Mouse (Mus musculus): ENCODE results near the gene Mapk8ip1. TPM values are rescaled to one million over a fixed set of nuclear protein-coding genes. Genes with fewer than 3 reads are reported as not detected.
"Not testable (repeated sequence)": the region's sequence is repeated elsewhere in the genome, so short reads cannot be mapped to it uniquely, and the experiment has no call there.

The Mapk8ip1 gene
- polyA plus RNA-seq, 1 experiment from 2014 or later, result 11.3 TPM

DNA sequence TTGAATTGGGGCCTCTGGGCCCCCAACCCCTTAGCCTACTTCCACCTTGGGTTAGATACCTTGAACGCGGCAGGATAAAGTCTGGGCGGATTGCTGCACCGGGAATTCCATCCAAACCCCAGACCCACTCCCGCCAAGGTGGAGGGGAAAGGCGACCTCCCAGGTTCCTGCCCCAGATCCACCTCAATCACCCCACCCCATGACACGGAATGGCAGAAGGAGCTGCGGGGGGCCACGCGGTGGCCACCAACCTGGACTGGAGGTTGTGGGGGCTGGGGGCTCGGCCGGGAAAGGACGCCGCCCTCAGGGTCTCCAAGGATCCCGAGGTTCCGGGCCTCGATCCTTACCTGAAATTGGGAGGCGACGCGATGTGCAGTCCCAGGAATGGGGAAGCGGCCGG lies 381 bp downstream of the Mapk8ip1 start:
- WGBS, result 5% methylated on average over 19 of the region's 22 CpGs
- peaks cover 8% of the 10 kb centered on the region for H3K36me3 ChIP-seq (ENCODE audit: control insufficient read depth, insufficient read depth, low read length)
- H3K27ac ChIP-seq (ENCODE audit: low read length), result no peak overlapping the region
- peak; percentile 3; the same call in 1 of the 2 replicates for ATAC-seq (ENCODE audit: insufficient number of reproducible peaks, insufficient read depth, low FRiP score, low read depth)
- peak overlapping the region; percentile 50 for H3K4me3 ChIP-seq (ENCODE audit: low read depth, low read length)
- peak overlapping the region; percentile 36; the same call in 1 of the 2 replicates for H3K9ac ChIP-seq (replicated peaks; ENCODE audit: low read depth, low read length)
- H3K9me3 ChIP-seq (ENCODE audit: control insufficient read depth, low read depth, low read length), result no peaks in the 10 kb centered on the region
- H3K27me3 ChIP-seq (ENCODE audit: control insufficient read depth, insufficient read depth, low read length), result no peaks in the 10 kb centered on the region
- no peaks in the 10 kb centered on the region for H3K4me1 ChIP-seq (ENCODE audit: control insufficient read depth, insufficient read depth, low read length)
- H3K4me2 ChIP-seq (replicated peaks; ENCODE audit: low read depth, low read length), result peak overlapping the region; percentile 85

GRCm38 (mm10) chr2:92399877-92400276 lies 1.2 kb downstream of the Mapk8ip1 start:
- H3K4me3 ChIP-seq (ENCODE audit: low read depth, low read length); H3K27ac ChIP-seq (ENCODE audit: low read length); H3K9me3 ChIP-seq (ENCODE audit: control insufficient read depth, low read depth, low read length); H3K4me2 ChIP-seq (replicated peaks; ENCODE audit: low read depth, low read length); H3K9ac ChIP-seq (replicated peaks; ENCODE audit: low read depth, low read length); H3K36me3 ChIP-seq (ENCODE audit: control insufficient read depth, insufficient read depth, low read length); H3K27me3 ChIP-seq (ENCODE audit: control insufficient read depth, insufficient read depth, low read length); ATAC-seq (ENCODE audit: insufficient number of reproducible peaks, insufficient read depth, low FRiP score, low read depth); H3K4me1 ChIP-seq (ENCODE audit: control insufficient read depth, insufficient read depth, low read length): not testable (repeated sequence)
- 76% methylated on average over 4 of the region's 4 CpGs for WGBS

DNA sequence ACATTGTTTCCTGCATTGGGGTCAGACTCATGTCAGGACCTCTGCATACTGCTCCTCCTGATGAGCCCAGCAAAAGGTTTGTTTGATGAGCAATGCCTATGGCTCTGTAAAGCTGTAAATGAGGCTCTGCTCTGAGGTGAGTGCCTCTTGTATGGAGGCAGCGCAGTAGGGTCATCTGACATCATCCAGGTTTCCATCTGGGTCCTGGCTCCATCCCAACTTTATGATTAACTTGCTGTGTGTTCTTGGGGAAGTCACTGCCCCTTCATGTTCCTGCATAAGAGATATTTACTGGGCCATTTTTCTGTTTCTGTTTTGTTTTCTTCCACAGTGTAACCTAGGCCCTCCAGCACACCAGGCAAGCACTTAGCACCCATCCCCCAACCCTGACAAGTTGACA lies 3.6 kb downstream of the Mapk8ip1 start:
- ATAC-seq (ENCODE audit: insufficient number of reproducible peaks, insufficient read depth, low FRiP score, low read depth), result no peak
- Histone ChIP-seq H3K4me2 (replicated peaks; ENCODE audit: low read depth, low read length) (no peak overlapping the region), H3K27ac (ENCODE audit: low read length) (no peak overlapping the region), H3K9me3 (ENCODE audit: control insufficient read depth, low read depth, low read length) (no peaks in the 10 kb centered on the region), H3K4me3 (ENCODE audit: low read depth, low read length) (no peak overlapping the region), H3K4me1 (ENCODE audit: control insufficient read depth, insufficient read depth, low read length) (peaks cover 2% of the 10 kb centered on the region; the same call in 1 of the 2 replicates), H3K9ac (replicated peaks; ENCODE audit: low read depth, low read length) (no peak overlapping the region), H3K27me3 (ENCODE audit: control insufficient read depth, insufficient read depth, low read length) (no peaks in the 10 kb centered on the region), H3K36me3 (ENCODE audit: control insufficient read depth, insufficient read depth, low read length) (no peaks in the 10 kb centered on the region)
- whole genome bisulfite sequencing, result 68% methylated on average over 1 of the region's 1 CpGs

DNA sequence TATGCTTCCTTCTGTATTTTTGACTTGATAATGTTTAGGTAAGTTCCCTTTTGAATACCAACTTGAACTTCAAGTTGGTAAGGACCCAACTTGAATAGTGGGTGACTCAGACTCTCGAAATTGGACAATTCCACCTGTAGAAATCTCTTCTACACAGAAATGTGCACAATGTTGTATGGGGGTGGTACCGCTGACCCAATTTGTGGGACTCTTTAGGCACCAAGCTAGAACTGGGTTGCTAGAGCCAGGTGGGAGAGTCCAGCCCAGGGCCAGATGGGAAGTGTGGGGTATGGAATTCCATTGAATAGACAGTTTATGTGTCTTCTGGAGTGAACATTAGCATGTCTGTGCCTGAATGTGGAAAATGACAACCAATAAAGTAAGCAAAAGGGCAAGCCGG lies 5.5 kb downstream of the Mapk8ip1 start:
- no peak overlapping the region for H3K27ac ChIP-seq (ENCODE audit: low read length)
- no peak overlapping the region for H3K4me3 ChIP-seq (ENCODE audit: low read depth, low read length)
- H3K9me3 ChIP-seq (ENCODE audit: control insufficient read depth, low read depth, low read length), result no peaks in the 10 kb centered on the region
- H3K4me2 ChIP-seq (replicated peaks; ENCODE audit: low read depth, low read length), result no peak overlapping the region
- H3K27me3 ChIP-seq (ENCODE audit: control insufficient read depth, insufficient read depth, low read length), result no peaks in the 10 kb centered on the region
- WGBS, result 78% methylated on average over 3 of the region's 3 CpGs
- ATAC-seq (ENCODE audit: insufficient number of reproducible peaks, insufficient read depth, low FRiP score, low read depth), result no peak
- peaks cover 19% of the 10 kb centered on the region for H3K4me1 ChIP-seq (ENCODE audit: control insufficient read depth, insufficient read depth, low read length)
- H3K9ac ChIP-seq (replicated peaks; ENCODE audit: low read depth, low read length), result no peak overlapping the region
- no peaks in the 10 kb centered on the region for H3K36me3 ChIP-seq (ENCODE audit: control insufficient read depth, insufficient read depth, low read length)

GRCm38 (mm10) chr2:92392318-92393264 lies 8.5 kb downstream of the Mapk8ip1 start:
- Histone ChIP-seq H3K9me3 (ENCODE audit: control insufficient read depth, low read depth, low read length) (no peaks in the 10 kb centered on the region), H3K27me3 (ENCODE audit: control insufficient read depth, insufficient read depth, low read length) (no peaks in the 10 kb centered on the region), H3K4me2 (replicated peaks; ENCODE audit: low read depth, low read length) (peak overlapping the region; percentile 62), H3K4me3 (ENCODE audit: low read depth, low read length) (peak overlapping the region; percentile 31), H3K27ac (ENCODE audit: low read length) (peak overlapping the region; percentile 78), H3K9ac (replicated peaks; ENCODE audit: low read depth, low read length) (peak overlapping the region; percentile 38; the same call in 1 of the 2 replicates), H3K36me3 (ENCODE audit: control insufficient read depth, insufficient read depth, low read length) (no peaks in the 10 kb centered on the region), H3K4me1 (ENCODE audit: control insufficient read depth, insufficient read depth, low read length) (peaks cover 38% of the 10 kb centered on the region)
- ATAC-seq (ENCODE audit: insufficient number of reproducible peaks, insufficient read depth, low FRiP score, low read depth), result no peak
- 3% methylated on average over 26 of the region's 26 CpGs for WGBS

- peak overlapping the region; percentile 31 for H3K4me3 ChIP-seq (ENCODE audit: low read depth, low read length)
- 20% methylated on average over 11 of the region's 11 CpGs for WGBS
- H3K27me3 ChIP-seq (ENCODE audit: control insufficient read depth, insufficient read depth, low read length), result no peaks in the 10 kb centered on the region
- peaks cover 38% of the 10 kb centered on the region for H3K4me1 ChIP-seq (ENCODE audit: control insufficient read depth, insufficient read depth, low read length)
- peak overlapping the region; percentile 62 for H3K4me2 ChIP-seq (replicated peaks; ENCODE audit: low read depth, low read length)
- H3K27ac ChIP-seq (ENCODE audit: low read length), result peak overlapping the region; percentile 78
- peaks cover 1% of the 10 kb centered on the region; the same call in 1 of the 2 replicates for H3K36me3 ChIP-seq (ENCODE audit: control insufficient read depth, insufficient read depth, low read length)
- no peak for ATAC-seq (ENCODE audit: insufficient number of reproducible peaks, insufficient read depth, low FRiP score, low read depth)
- H3K9me3 ChIP-seq (ENCODE audit: control insufficient read depth, low read depth, low read length), result no peaks in the 10 kb centered on the region
- peak overlapping the region; percentile 38; the same call in 1 of the 2 replicates for H3K9ac ChIP-seq (replicated peaks; ENCODE audit: low read depth, low read length)
Measured at GRCm38 (mm10) chr2:92391703-92392317, 9.3 kb downstream of the Mapk8ip1 start.

GRCm38 (mm10) chr2:92391116-92391515 lies 9.9 kb downstream of the Mapk8ip1 start:
- Histone ChIP-seq H3K27me3 (ENCODE audit: control insufficient read depth, insufficient read depth, low read length) (no peaks in the 10 kb centered on the region), H3K4me2 (replicated peaks; ENCODE audit: low read depth, low read length) (peak overlapping the region; percentile 62; the same call in 1 of the 2 replicates), H3K4me1 (ENCODE audit: control insufficient read depth, insufficient read depth, low read length) (peaks cover 38% of the 10 kb centered on the region), H3K27ac (ENCODE audit: low read length) (no peak overlapping the region), H3K9me3 (ENCODE audit: control insufficient read depth, low read depth, low read length) (no peaks in the 10 kb centered on the region), H3K36me3 (ENCODE audit: control insufficient read depth, insufficient read depth, low read length) (peaks cover 7% of the 10 kb centered on the region), H3K9ac (replicated peaks; ENCODE audit: low read depth, low read length) (no peak overlapping the region), H3K4me3 (ENCODE audit: low read depth, low read length) (no peak overlapping the region)
- no peak for ATAC-seq (ENCODE audit: insufficient number of reproducible peaks, insufficient read depth, low FRiP score, low read depth)
- 83% methylated on average over 8 of the region's 8 CpGs for WGBS

- Histone ChIP-seq H3K4me3 (ENCODE audit: low read depth, low read length) (no peak overlapping the region), H3K27me3 (ENCODE audit: control insufficient read depth, insufficient read depth, low read length) (no peaks in the 10 kb centered on the region), H3K27ac (ENCODE audit: low read length) (no peak overlapping the region), H3K4me1 (ENCODE audit: control insufficient read depth, insufficient read depth, low read length) (peaks cover 38% of the 10 kb centered on the region), H3K9ac (replicated peaks; ENCODE audit: low read depth, low read length) (no peak overlapping the region), H3K4me2 (replicated peaks; ENCODE audit: low read depth, low read length) (peak overlapping the region; percentile 82; the same call in 1 of the 2 replicates), H3K36me3 (ENCODE audit: control insufficient read depth, insufficient read depth, low read length) (peaks cover 10% of the 10 kb centered on the region), H3K9me3 (ENCODE audit: control insufficient read depth, low read depth, low read length) (no peaks in the 10 kb centered on the region)
- no peak for ATAC-seq (ENCODE audit: insufficient number of reproducible peaks, insufficient read depth, low FRiP score, low read depth)
- WGBS, result 78% methylated on average over 6 of the region's 6 CpGs
Measured at GRCm38 (mm10) chr2:92390206-92390930, 10.7 kb downstream of the Mapk8ip1 start.
